Mouse (Mus musculus) spleen, adult 12 weeks (tissue): ENCODE measurements around the gene Ctdsp2.

Experiments
- DNase-seq: peaks from one replicate; pipeline ENCODE4 v3.0.0; 2022; ENCODE audit warnings: low spot score

Gene Ctdsp2

DNA sequence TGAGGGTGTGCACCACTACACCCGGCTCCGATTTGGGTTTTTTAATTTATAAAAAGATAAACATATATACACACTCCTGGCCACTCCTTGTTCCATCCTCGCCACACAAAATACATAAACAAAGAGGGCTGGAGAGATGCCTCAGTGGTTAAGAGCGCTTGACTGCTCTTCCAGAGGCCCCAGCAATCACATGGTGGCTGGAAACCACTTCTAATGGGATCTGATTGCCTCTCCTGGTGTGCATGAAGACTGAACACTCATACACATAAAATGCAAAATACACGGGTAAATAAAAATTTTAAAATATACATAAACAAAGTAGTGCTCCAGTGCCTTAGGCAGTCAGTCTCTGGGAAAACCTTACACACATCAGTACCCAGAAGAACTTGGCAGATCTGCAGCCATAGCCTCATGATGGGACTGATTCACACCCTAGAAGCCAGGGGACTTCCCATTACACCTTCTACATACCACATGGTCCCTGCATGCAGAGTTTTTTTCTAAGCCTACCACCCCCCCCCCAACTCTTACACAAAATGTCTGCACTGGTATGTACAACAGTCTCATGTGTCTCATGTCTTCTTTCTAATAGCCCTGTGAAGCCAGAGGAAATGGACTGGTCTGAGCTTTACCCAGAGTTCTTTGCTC, 64.1 kb downstream of the Ctdsp2 start:
- no peak for DNase-seq

DNA sequence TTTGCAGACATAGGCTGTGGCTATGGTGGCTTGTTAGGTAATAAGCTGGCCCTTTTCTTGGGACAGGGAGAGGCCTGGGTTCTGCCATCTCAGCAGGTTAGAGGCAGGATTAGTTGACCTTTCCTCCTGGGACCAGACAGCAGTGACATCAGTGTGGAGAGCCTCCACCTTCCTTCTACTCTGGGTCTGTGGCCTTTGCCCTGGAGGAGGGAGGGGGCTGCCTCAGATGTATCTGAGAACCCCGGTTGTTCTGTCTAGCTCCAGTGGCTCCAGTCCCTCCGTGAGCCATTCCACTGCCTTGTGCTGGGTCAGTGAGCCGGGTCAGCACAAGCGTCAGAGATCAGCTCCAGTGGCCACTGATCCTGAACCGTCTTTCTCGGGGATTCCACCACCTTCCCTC, 64.7 kb downstream of the Ctdsp2 start:
- DNase-seq: no peak

DNA sequence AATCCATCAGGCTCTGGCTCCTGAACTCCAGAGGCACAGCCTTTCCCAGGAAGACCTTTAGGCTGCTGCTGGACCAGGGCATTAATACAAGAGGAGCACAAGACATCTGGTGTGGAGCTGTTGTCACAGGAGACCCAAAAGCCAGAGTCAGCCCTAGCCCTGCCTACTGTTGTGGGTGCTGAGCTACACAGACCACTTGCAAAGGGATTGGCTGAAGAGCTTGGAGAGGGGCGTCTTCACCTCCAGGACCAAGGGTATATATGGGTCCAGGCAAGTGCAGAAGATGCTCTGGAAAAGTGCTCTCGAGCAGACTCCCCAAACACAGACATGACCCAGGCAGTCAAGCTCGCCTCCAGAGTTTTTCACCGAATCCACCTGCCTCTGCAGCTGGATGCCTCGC, 69.4 kb downstream of the Ctdsp2 start, which contains the start of gene Cyp27b1:
Gene Cyp27b1 (plus strand): TSS at position 297 of the 400 bp plus-strand sequence.
- no peak for DNase-seq

GRCm38 (mm10) chr10:127048608-127049394, 70.3 kb downstream of the Ctdsp2 start:
- no peak for DNase-seq
